Mouse (Mus musculus): ENCODE data around the gene Efhb. TPM values are rescaled to one million over a fixed set of nuclear protein-coding genes. Genes with fewer than 3 reads are reported as not detected.

Efhb gene
- polyA plus RNA-seq, 1 experiment from 2014 or later: 1.1 TPM

DNA sequence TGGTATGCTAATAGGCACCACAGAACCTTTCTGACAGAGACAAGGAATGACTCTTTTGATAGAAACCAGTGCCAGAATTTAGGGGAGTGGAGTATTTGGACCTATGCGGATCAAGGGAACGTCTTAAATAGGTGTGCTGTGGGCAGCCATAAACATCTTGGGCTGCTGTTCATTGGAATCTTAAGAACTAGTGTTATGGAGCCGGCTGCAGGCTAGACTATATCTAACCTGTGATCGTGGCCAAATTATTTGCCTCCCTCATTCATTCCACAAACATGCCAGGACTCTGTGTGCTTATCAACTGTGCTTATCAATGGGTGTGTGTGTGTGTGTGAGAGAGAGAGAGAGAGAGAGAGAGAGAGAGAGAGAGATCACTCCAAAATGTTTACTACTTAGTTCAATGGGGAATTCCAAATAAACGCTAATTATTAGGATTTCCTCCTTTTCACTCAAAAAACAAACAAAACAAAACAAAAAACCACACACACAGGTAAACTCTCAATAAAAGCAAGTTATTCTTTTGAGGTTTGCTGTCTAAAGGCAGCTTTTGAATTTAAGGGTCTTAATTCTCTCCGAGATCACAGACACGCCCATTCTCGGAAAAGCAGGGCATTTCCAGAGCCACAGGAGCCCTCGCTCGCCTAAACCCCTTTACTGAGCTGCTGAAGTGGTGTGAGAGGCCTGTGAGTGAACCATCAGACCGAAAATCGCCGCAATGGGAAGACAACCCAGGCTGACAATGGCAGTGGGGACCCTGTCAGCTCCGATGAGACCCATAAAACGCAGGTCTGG, 15.1 kb upstream of the Efhb start:
- Histone ChIP-seq H3K4me3 (ENCODE audit: low read length) (peak overlapping the region; percentile 98), H3K27ac (ENCODE audit: low read length) (peak overlapping the region; percentile 97), H3K4me1 (replicated peaks; ENCODE audit: control insufficient read depth, insufficient read depth, low read length) (peaks cover 15% of the 10 kb centered on the region), H3K9ac (ENCODE audit: low read length) (peak overlapping the region; percentile 78), H3K4me2 (ENCODE audit: low read depth, low read length) (peak overlapping the region; percentile 64), H3K9me3 (ENCODE audit: control insufficient read depth, low read length) (no peaks in the 10 kb centered on the region), H3K36me3 (ENCODE audit: control insufficient read depth, insufficient read depth, low read length) (no peaks in the 10 kb centered on the region), H3K27me3 (ENCODE audit: control insufficient read depth, insufficient read depth, low read depth, low read length) (no peaks in the 10 kb centered on the region)
- 5% methylated on average over 15 of the region's 15 CpGs for WGBS
- no peak; the same call in 1 of the 2 replicates for ATAC-seq (ENCODE audit: low read depth)

GRCm38 (mm10) chr17:53468697-53469096, 5.6 kb upstream of the Efhb start:
- ATAC-seq (ENCODE audit: low read depth): no peak
- Histone ChIP-seq H3K27me3 (ENCODE audit: control insufficient read depth, insufficient read depth, low read depth, low read length) (no peaks in the 10 kb centered on the region), H3K9me3 (ENCODE audit: control insufficient read depth, low read length) (no peaks in the 10 kb centered on the region), H3K9ac (ENCODE audit: low read length) (no peak overlapping the region), H3K4me2 (ENCODE audit: low read depth, low read length) (no peak overlapping the region), H3K4me1 (replicated peaks; ENCODE audit: control insufficient read depth, insufficient read depth, low read length) (no peaks in the 10 kb centered on the region), H3K27ac (ENCODE audit: low read length) (no peak overlapping the region), H3K36me3 (ENCODE audit: control insufficient read depth, insufficient read depth, low read length) (no peaks in the 10 kb centered on the region), H3K4me3 (ENCODE audit: low read length) (no peak overlapping the region)

GRCm38 (mm10) chr17:53465569-53465968, 2.4 kb upstream of the Efhb start:
- no peak for ATAC-seq (ENCODE audit: low read depth)

GRCm38 (mm10) chr17:53463496-53463840, 347 bp upstream of the Efhb start:
- Histone ChIP-seq H3K4me2 (ENCODE audit: low read depth, low read length) (peak overlapping the region; percentile 64), H3K9ac (ENCODE audit: low read length) (peak overlapping the region; percentile 58), H3K27ac (ENCODE audit: low read length) (no peak overlapping the region), H3K27me3 (ENCODE audit: control insufficient read depth, insufficient read depth, low read depth, low read length) (no peaks in the 10 kb centered on the region), H3K4me3 (ENCODE audit: low read length) (peak overlapping the region; percentile 50), H3K4me1 (replicated peaks; ENCODE audit: control insufficient read depth, insufficient read depth, low read length) (no peaks in the 10 kb centered on the region), H3K9me3 (ENCODE audit: control insufficient read depth, low read length) (no peaks in the 10 kb centered on the region), H3K36me3 (ENCODE audit: control insufficient read depth, insufficient read depth, low read length) (no peaks in the 10 kb centered on the region)
- peak; percentile 34; the same call in 1 of the 2 replicates for ATAC-seq (ENCODE audit: low read depth)
- 9% methylated on average over 7 of the region's 9 CpGs for WGBS

More at GRCm38 (mm10) chr17:53465569-53465968, 2.4 kb upstream of the Efhb start:
- Histone ChIP-seq H3K36me3 (ENCODE audit: control insufficient read depth, insufficient read depth, low read length) (no peaks in the 10 kb centered on the region), H3K27me3 (ENCODE audit: control insufficient read depth, insufficient read depth, low read depth, low read length) (no peaks in the 10 kb centered on the region), H3K9ac (ENCODE audit: low read length) (no peak overlapping the region), H3K4me1 (replicated peaks; ENCODE audit: control insufficient read depth, insufficient read depth, low read length) (no peaks in the 10 kb centered on the region), H3K4me2 (ENCODE audit: low read depth, low read length) (no peak overlapping the region), H3K4me3 (ENCODE audit: low read length) (no peak overlapping the region), H3K9me3 (ENCODE audit: control insufficient read depth, low read length) (no peaks in the 10 kb centered on the region), H3K27ac (ENCODE audit: low read length) (no peak overlapping the region)
- 45% methylated on average over 4 of the region's 4 CpGs for WGBS

DNA sequence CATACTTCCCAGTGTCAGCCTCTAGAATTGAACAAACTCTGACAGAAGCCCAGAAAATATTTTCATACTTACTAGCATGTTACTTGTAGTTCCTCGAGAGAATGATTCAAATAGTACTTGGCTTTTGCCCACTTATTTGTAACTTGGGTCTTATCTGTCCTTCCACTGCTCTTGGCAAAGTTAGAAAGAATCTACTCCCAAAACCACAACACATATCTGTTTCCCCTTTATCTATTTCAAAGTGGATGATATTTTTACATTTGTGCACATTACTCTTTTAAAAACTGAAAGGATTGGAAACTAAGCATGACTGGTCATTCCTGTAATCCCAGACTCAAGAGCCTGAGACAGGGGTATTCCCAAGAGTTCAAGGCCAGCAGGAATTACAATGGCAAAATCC, 6.4 kb downstream of the Efhb start:
- H3K36me3 ChIP-seq (ENCODE audit: control insufficient read depth, insufficient read depth, low read length): no peaks in the 10 kb centered on the region
- no peaks in the 10 kb centered on the region for H3K4me1 ChIP-seq (replicated peaks; ENCODE audit: control insufficient read depth, insufficient read depth, low read length)
- 67% methylated on average over 1 of the region's 1 CpGs for WGBS
- H3K9me3 ChIP-seq (ENCODE audit: control insufficient read depth, low read length): no peaks in the 10 kb centered on the region
- H3K4me2 ChIP-seq (ENCODE audit: low read depth, low read length): no peak overlapping the region
- no peaks in the 10 kb centered on the region for H3K27me3 ChIP-seq (ENCODE audit: control insufficient read depth, insufficient read depth, low read depth, low read length)
- no peak overlapping the region for H3K27ac ChIP-seq (ENCODE audit: low read length)
- no peak overlapping the region for H3K9ac ChIP-seq (ENCODE audit: low read length)
- H3K4me3 ChIP-seq (ENCODE audit: low read length): no peak overlapping the region
- ATAC-seq (ENCODE audit: low read depth): no peak

GRCm38 (mm10) chr17:53456152-53456551, 7.0 kb downstream of the Efhb start:
- Histone ChIP-seq H3K36me3 (ENCODE audit: control insufficient read depth, insufficient read depth, low read length) (no peaks in the 10 kb centered on the region), H3K4me1 (replicated peaks; ENCODE audit: control insufficient read depth, insufficient read depth, low read length) (no peaks in the 10 kb centered on the region), H3K4me2 (ENCODE audit: low read depth, low read length) (no peak overlapping the region), H3K9ac (ENCODE audit: low read length) (no peak overlapping the region), H3K27ac (ENCODE audit: low read length) (no peak overlapping the region), H3K4me3 (ENCODE audit: low read length) (no peak overlapping the region), H3K9me3 (ENCODE audit: control insufficient read depth, low read length) (no peaks in the 10 kb centered on the region), H3K27me3 (ENCODE audit: control insufficient read depth, insufficient read depth, low read depth, low read length) (no peaks in the 10 kb centered on the region)
- WGBS: 69% methylated on average over 2 of the region's 2 CpGs
- ATAC-seq (ENCODE audit: low read depth): no peak

- H3K9ac ChIP-seq (ENCODE audit: low read length): 0 out of 2 replicates have a peak overlapping the region, but pooled peaks have one; percentile 18
- ATAC-seq (ENCODE audit: low read depth): no peak
- no peak overlapping the region for H3K4me2 ChIP-seq (ENCODE audit: low read depth, low read length)
- H3K27ac ChIP-seq (ENCODE audit: low read length): no peak overlapping the region
- H3K9me3 ChIP-seq (ENCODE audit: control insufficient read depth, low read length): no peaks in the 10 kb centered on the region
- H3K36me3 ChIP-seq (ENCODE audit: control insufficient read depth, insufficient read depth, low read length): no peaks in the 10 kb centered on the region
- H3K27me3 ChIP-seq (ENCODE audit: control insufficient read depth, insufficient read depth, low read depth, low read length): no peaks in the 10 kb centered on the region
- H3K4me1 ChIP-seq (replicated peaks; ENCODE audit: control insufficient read depth, insufficient read depth, low read length): no peaks in the 10 kb centered on the region
- WGBS: 39% methylated on average over 10 of the region's 10 CpGs
- H3K4me3 ChIP-seq (ENCODE audit: low read length): no peak overlapping the region
Observed at GRCm38 (mm10) chr17:53402689-53403306, 60.3 kb downstream of the Efhb start.

DNA sequence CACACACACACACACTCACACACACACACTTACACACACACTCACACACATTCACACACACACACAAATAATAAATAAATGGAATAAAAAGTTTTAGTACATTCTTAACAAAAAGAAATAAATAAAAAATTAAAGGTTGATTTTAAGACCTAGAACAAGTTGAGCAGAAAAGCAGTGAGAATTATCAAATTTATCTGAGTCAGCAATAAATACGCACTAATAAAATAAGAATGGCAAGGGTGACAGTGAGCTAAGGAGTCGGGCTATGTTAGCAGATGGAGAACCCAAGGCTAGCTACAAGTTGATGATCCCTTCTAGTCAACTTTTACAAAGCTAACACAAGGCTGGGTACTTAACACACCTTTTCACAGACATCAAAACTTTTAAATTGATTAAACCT, 69.9 kb downstream of the Efhb start:
- 81% methylated on average over 2 of the region's 2 CpGs for whole genome bisulfite sequencing
- Histone ChIP-seq H3K36me3 (ENCODE audit: control insufficient read depth, insufficient read depth, low read length) (no peaks in the 10 kb centered on the region), H3K4me1 (replicated peaks; ENCODE audit: control insufficient read depth, insufficient read depth, low read length) (no peaks in the 10 kb centered on the region), H3K27me3 (ENCODE audit: control insufficient read depth, insufficient read depth, low read depth, low read length) (no peaks in the 10 kb centered on the region), H3K9me3 (ENCODE audit: control insufficient read depth, low read length) (no peaks in the 10 kb centered on the region), H3K4me3 (ENCODE audit: low read length) (no peak overlapping the region), H3K27ac (ENCODE audit: low read length) (no peak overlapping the region), H3K9ac (ENCODE audit: low read length) (no peak overlapping the region), H3K4me2 (ENCODE audit: low read depth, low read length) (no peak overlapping the region)
- ATAC-seq (ENCODE audit: low read depth): no peak

- Histone ChIP-seq H3K4me1 (replicated peaks; ENCODE audit: control insufficient read depth, insufficient read depth, low read length) (no peaks in the 10 kb centered on the region), H3K4me3 (ENCODE audit: low read length) (no peak overlapping the region), H3K9ac (ENCODE audit: low read length) (no peak overlapping the region), H3K27ac (ENCODE audit: low read length) (no peak overlapping the region), H3K4me2 (ENCODE audit: low read depth, low read length) (no peak overlapping the region), H3K9me3 (ENCODE audit: control insufficient read depth, low read length) (no peaks in the 10 kb centered on the region), H3K36me3 (ENCODE audit: control insufficient read depth, insufficient read depth, low read length) (no peaks in the 10 kb centered on the region), H3K27me3 (ENCODE audit: control insufficient read depth, insufficient read depth, low read depth, low read length) (no peaks in the 10 kb centered on the region)
- 31% methylated on average over 4 of the region's 4 CpGs for WGBS
- no peak for ATAC-seq (ENCODE audit: low read depth)
Observed at GRCm38 (mm10) chr17:53389507-53389906, 73.6 kb downstream of the Efhb start.

Measured in lung, embryonic 16.5 days (tissue).